Mouse (Mus musculus): Measurements from ENCODE around the gene Rbm15b.

- TF ChIP-seq CTCF (IDR thresholded peaks at IDR 0.05; ENCODE audit: low read depth, low read length) (no peak), TAL1 (conservative IDR thresholded peaks at IDR 0.05; ENCODE audit: low read depth, low read length) (no peak)
Observed at GRCm38 (mm10) chr9:106889321-106889720, 2.1 kb upstream of the Rbm15b start.

Data from G1E (cell line).